ENCODE assay signal across 8 mouse cellular contexts in genomic region chr14:29967611-29968010, GRCm38 (mm10). TPM values are rescaled to one million over a fixed set of nuclear protein-coding genes. Genes with fewer than 3 reads are reported as not detected.
DNase-seq lines count a peak whose midpoint lies in the region; ATAC-seq and TF ChIP-seq lines count a peak whose summit lies in the region.

No protein-coding gene starts in this region.

- H3K4me1 ChIP-seq in lung, embryonic 14.5 days (ENCODE audit: insufficient read depth) = peaks cover 12% of the 10 kb centered on the region; the same call in 1 of the 2 replicates
- H3K4me1 ChIP-seq in embryonic facial prominence, embryonic 12.5 days = peaks cover 10% of the 10 kb centered on the region
- H3K4me1 ChIP-seq in limb, embryonic 10.5 days = peaks cover 16% of the 10 kb centered on the region
- H3K4me1 ChIP-seq in olfactory bulb, adult 2 months (ENCODE audit: control insufficient read depth, insufficient read depth, low read length) = 0 out of 2 replicates have a peak, but pooled peaks cover 4% of the 10 kb centered on the region

- ATAC-seq in lung, embryonic 14.5 days (ENCODE audit: insufficient read depth) = peak; percentile 9; the same call in 1 of the 2 replicates
- peak; percentile 3; the same call in 1 of the 2 replicates for ATAC-seq in embryonic facial prominence, embryonic 12.5 days (ENCODE audit: insufficient number of reproducible peaks, insufficient read depth, low FRiP score, low TSS enrichment)

- peaks cover 26% of the 10 kb centered on the region for H3K36me3 ChIP-seq in lung, embryonic 14.5 days (ENCODE audit: insufficient read depth)
- peaks cover 21% of the 10 kb centered on the region for H3K36me3 ChIP-seq in embryonic facial prominence, embryonic 12.5 days
- peaks cover 30% of the 10 kb centered on the region for H3K36me3 ChIP-seq in limb, embryonic 10.5 days

- peak overlapping the region; percentile 87 for H3K4me3 ChIP-seq in lung, embryonic 14.5 days (ENCODE audit: low read depth, low read length)
- peak overlapping the region; percentile 92 for H3K4me3 ChIP-seq in embryonic facial prominence, embryonic 12.5 days
- H3K4me3 ChIP-seq in limb, embryonic 10.5 days = peak overlapping the region; percentile 93
- peak overlapping the region; percentile 82 for H3K4me3 ChIP-seq in olfactory bulb, adult 2 months (ENCODE audit: insufficient read depth, low read depth, low read length)

- no peak for TF ChIP-seq POLR2A in olfactory bulb, adult 2 months (IDR thresholded peaks at IDR 0.05; ENCODE audit: insufficient read depth, low read depth, low read length)

- 63% methylated on average over 7 of the region's 7 CpGs for WGBS in lung, embryonic 14.5 days
- WGBS in embryonic facial prominence, embryonic 12.5 days = 60% methylated on average over 7 of the region's 7 CpGs
- 60% methylated on average over 7 of the region's 7 CpGs for WGBS in limb, embryonic 10.5 days
- 56% methylated on average over 7 of the region's 7 CpGs for WGBS in olfactory bulb, adult 2 months

- DNase-seq in lung, embryonic 14.5 days = no peak
- DNase-seq in lung, postnatal 25 days (ENCODE audit: low spot score) = no peak
- no peak for DNase-seq in limb, embryonic 10.5 days (ENCODE audit: low spot score)
- no peak for DNase-seq in adrenal gland, postnatal 4 days (ENCODE audit: low spot score in 2 of 2)
- no peak for DNase-seq in thymus, postnatal 4 days
- DNase-seq in cerebellum, postnatal 4 days (ENCODE audit: low spot score in 2 of 2) = no peak

- H3K27ac ChIP-seq in lung, embryonic 14.5 days (ENCODE audit: low read depth) = peak overlapping the region; percentile 73
- 0 out of 2 replicates have a peak overlapping the region, but pooled peaks have one; percentile 63 for H3K27ac ChIP-seq in embryonic facial prominence, embryonic 12.5 days
- H3K27ac ChIP-seq in limb, embryonic 10.5 days = peak overlapping the region; percentile 90
- peak overlapping the region; percentile 68 for H3K27ac ChIP-seq in olfactory bulb, adult 2 months (ENCODE audit: insufficient read depth, low read depth, low read length)

- H3K9ac ChIP-seq in lung, embryonic 14.5 days = peak overlapping the region; percentile 48
- H3K9ac ChIP-seq in embryonic facial prominence, embryonic 12.5 days = peak overlapping the region; percentile 50

- H3K9me3 ChIP-seq in lung, embryonic 14.5 days (ENCODE audit: low read depth, low read length) = no peaks in the 10 kb centered on the region
- H3K9me3 ChIP-seq in embryonic facial prominence, embryonic 12.5 days = no peaks in the 10 kb centered on the region
- H3K9me3 ChIP-seq in limb, embryonic 10.5 days (replicated peaks) = no peaks in the 10 kb centered on the region

- peak overlapping the region; percentile 74 for H3K4me2 ChIP-seq in lung, embryonic 14.5 days
- peak overlapping the region; percentile 73 for H3K4me2 ChIP-seq in embryonic facial prominence, embryonic 12.5 days (replicated peaks)

- no peaks in the 10 kb centered on the region for H3K27me3 ChIP-seq in lung, embryonic 14.5 days (ENCODE audit: insufficient read depth, low read length)
- H3K27me3 ChIP-seq in embryonic facial prominence, embryonic 12.5 days = no peaks in the 10 kb centered on the region
- no peaks in the 10 kb centered on the region for H3K27me3 ChIP-seq in limb, embryonic 10.5 days (ENCODE audit: low read depth, poor library complexity, severe bottlenecking)

- no peak for TF ChIP-seq CTCF in lung, embryonic 14.5 days (IDR thresholded peaks at IDR 0.05; ENCODE audit: low read depth)
- no peak for TF ChIP-seq CTCF in olfactory bulb, adult 2 months (IDR thresholded peaks at IDR 0.05; ENCODE audit: insufficient read depth, low read depth, low read length)

RNA-seq across cellular contexts. Expression of gene Selenok, which starts 0.5 kb away (rescaled TPM):
- polyA plus RNA-seq in lung, embryonic 14.5 days (2014; fragmentation: Nextera tagmentation; extraction: Ambion mirVana) = 189 and 209 TPM in 2 replicates
- 294 and 299 TPM in 2 replicates for polyA plus RNA-seq in embryonic facial prominence, embryonic 12.5 days (2016; fragmentation: Nextera tagmentation; extraction: Ambion mirVana)
- polyA plus RNA-seq in limb, embryonic 10.5 days (2016; fragmentation: Nextera tagmentation; extraction: Ambion mirVana) = 229 and 245 TPM in 2 replicates
- not detected in 2 replicates for polyA plus RNA-seq in olfactory bulb, adult 2 months (2012; ENCODE audit: insufficient read depth, insufficient read length, low replicate concordance, missing spikeins)
- total RNA-seq in adrenal gland, postnatal 4 days (2021) = 10 to 100 TPM; 84.2 to 85.6 TPM

RNA-seq across cellular contexts. Expression of gene Actr8, which starts 10.5 kb away (rescaled TPM):
- 56.6 and 59.4 TPM in 2 replicates for polyA plus RNA-seq in lung, embryonic 14.5 days (2014; fragmentation: Nextera tagmentation; extraction: Ambion mirVana)
- 76.7 and 79.9 TPM in 2 replicates for polyA plus RNA-seq in embryonic facial prominence, embryonic 12.5 days (2016; fragmentation: Nextera tagmentation; extraction: Ambion mirVana)
- 76.4 and 78.4 TPM in 2 replicates for polyA plus RNA-seq in limb, embryonic 10.5 days (2016; fragmentation: Nextera tagmentation; extraction: Ambion mirVana)
- not detected in 2 replicates for polyA plus RNA-seq in olfactory bulb, adult 2 months (2012; ENCODE audit: insufficient read depth, insufficient read length, low replicate concordance, missing spikeins)
- 10 to 100 TPM; 71.8 to 75.6 TPM for total RNA-seq in adrenal gland, postnatal 4 days (2021)

RNA-seq across cellular contexts. Expression of gene Il17rb, which starts 41.1 kb away (rescaled TPM):
- 1.3 TPM in 2 replicates for polyA plus RNA-seq in lung, embryonic 14.5 days (2014; fragmentation: Nextera tagmentation; extraction: Ambion mirVana)
- polyA plus RNA-seq in embryonic facial prominence, embryonic 12.5 days (2016; fragmentation: Nextera tagmentation; extraction: Ambion mirVana) = 0.63 and 0.75 TPM in 2 replicates
- polyA plus RNA-seq in limb, embryonic 10.5 days (2016; fragmentation: Nextera tagmentation; extraction: Ambion mirVana) = 0.69 and 1.4 TPM in 2 replicates
- not detected in 2 replicates for polyA plus RNA-seq in olfactory bulb, adult 2 months (2012; ENCODE audit: insufficient read depth, insufficient read length, low replicate concordance, missing spikeins)
- 1 to 10 TPM; 2.6 to 4.2 TPM for total RNA-seq in adrenal gland, postnatal 4 days (2021)

RNA-seq across cellular contexts. Expression of gene Chdh, which starts 41.2 kb away (rescaled TPM):
- polyA plus RNA-seq in lung, embryonic 14.5 days (2014; fragmentation: Nextera tagmentation; extraction: Ambion mirVana) = 0.78 and 1.1 TPM in 2 replicates
- 0.06 and 0.10 TPM in 2 replicates for polyA plus RNA-seq in embryonic facial prominence, embryonic 12.5 days (2016; fragmentation: Nextera tagmentation; extraction: Ambion mirVana)
- polyA plus RNA-seq in limb, embryonic 10.5 days (2016; fragmentation: Nextera tagmentation; extraction: Ambion mirVana) = 0.05 TPM in 1 of 2 replicates, not detected in the other
- polyA plus RNA-seq in olfactory bulb, adult 2 months (2012; ENCODE audit: insufficient read depth, insufficient read length, low replicate concordance, missing spikeins) = not detected in 2 replicates
- total RNA-seq in adrenal gland, postnatal 4 days (2021) = 1 to 10 TPM; 7.1 to 8.1 TPM
